Mouse (Mus musculus) spleen, postnatal 10 days (tissue): ENCODE results near the gene Slc9a3.

Experiments
- DNase-seq, 2 experiments: peaks; one replicate each; pipeline ENCODE4 v3.0.0; 2021 to 2022; ENCODE audit warnings: low spot score in 2 of 2

The Slc9a3 gene

DNA sequence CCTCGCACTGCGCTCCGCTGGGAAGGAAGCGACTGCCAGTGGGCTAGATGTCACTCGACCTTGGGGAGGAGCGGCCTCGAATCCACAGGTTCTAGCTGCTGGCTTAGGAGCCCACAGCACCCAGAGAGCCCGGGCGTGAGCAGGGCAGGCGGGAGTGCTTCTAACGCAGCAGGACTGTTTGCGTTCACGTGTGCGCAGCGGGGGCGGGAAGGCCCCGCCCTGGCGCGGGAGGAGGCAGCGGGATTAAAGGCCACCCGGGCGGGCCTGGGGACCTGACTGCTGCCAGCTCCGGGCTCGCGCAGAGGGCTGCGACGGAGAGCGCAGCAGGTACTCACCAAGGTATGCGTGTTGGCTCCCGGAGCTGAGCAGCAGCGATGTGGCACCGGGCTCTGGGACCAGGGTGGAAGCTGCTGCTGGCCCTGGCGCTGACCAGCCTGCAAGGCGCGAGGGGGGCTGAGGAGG, at the start of gene Slc9a3:
Gene Slc9a3 (plus strand): TSS at position 317 of the 462 bp plus-strand sequence.
- no peak for DNase-seq

DNA sequence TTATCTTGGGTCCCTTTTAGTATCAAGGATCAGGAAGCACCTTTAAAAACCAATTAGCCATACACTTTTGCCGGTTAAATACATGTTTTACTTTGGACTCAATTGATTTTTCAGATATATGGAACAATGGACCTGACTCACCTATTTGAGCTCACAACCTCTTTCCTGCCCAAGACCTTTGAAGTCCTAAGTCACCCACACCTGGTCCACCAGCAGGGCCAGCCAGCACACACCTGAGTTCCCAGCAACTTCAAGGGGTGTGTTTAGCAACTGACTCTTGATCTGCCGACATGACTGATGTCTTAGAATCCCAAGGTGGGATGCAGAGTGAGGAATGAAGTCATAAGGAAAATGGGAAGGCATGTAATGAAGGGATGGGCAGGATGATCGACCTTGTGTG, 49.5 kb upstream of the Slc9a3 start:
- no peak for DNase-seq

DNA sequence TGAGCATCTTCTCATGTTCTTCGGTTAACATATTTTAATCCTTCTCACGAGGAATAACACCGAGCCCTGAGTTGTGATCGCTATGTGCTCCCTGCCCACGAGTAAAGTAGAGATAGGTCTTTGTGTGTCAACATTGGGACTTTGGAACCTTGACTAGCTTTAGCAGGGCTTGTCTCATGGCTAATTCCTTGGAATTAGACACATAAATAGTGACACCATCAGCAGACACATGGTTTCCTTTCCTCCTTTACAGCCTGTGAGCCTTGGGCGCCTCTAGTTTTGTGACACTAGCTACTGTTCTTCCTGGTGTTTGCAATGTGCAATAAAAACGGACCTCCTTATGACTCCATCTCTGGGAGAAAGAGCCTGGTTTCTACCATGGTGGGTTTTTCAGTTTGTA, 47.9 kb upstream of the Slc9a3 start:
- DNase-seq = no peak

DNA sequence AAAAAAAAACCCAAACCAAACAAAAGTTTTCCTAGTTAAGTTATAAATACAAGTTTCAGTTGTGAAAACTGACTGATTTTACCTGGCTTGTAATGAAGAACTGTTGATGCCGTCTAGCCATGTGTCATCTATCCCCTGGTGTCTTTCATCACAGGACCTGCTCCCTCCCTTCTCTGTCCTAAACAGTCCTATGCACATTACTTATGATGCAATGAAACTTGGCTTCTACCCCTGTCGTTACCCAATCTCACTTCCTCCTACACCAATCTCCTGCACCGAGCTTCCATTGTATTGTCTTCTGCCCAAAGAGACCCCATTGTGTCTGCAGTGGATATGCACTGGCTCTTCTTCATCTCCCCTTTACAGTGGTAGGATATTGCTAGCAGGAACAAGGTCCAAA, 31.0 kb upstream of the Slc9a3 start:
- no peak for DNase-seq

DNA sequence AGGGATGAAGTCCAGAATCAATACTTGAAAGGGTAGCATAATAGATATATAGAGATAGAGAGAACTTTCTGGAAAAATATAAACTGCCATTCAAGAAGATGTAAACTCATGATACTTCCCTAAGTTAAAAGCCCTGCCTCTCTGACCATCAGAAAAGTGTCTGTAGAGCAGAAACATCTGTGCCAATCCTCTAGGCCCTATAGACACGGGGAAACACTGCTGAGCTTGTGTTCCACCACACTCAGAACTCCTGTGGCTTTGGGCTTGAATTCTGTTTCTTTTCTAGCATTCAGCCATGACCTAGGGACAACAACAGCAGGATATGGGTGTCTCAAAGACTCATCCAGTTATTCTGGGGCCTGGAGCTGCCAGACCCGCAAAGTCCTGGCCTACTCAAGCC, 25.3 kb upstream of the Slc9a3 start:
- no peak for DNase-seq

DNA sequence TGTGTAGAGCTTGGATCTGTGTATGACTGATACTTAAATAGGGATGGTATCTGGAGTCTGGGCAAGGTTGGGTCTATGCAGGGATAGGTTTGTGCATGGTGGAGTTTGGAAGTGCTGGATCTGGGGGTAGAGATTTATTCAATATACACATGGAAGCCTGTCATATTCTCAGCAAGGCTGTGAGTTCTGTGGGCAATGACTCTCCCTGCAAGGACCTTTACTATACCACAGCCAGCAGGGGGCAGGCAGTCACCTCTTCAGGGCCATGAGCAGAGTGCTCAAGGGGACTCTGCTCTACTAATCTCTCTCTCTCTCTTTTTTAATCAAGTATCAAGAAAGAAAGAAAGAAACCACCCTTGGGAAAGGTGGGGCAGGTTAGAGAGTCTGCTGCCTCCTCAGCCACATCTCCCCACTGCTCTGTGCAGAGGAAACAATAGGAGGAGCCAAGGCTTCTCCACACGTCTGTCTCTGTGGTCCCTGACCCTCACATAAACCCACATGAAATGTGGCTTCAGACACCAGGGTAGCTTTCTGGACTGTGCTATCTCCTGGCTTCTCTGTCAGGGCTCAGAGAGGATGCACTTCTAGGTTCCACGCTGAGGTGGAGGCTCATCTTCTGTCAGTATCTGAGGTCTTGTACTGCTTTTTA, 24.4 kb upstream of the Slc9a3 start:
- DNase-seq = peak; percentile 11 to 71

DNA sequence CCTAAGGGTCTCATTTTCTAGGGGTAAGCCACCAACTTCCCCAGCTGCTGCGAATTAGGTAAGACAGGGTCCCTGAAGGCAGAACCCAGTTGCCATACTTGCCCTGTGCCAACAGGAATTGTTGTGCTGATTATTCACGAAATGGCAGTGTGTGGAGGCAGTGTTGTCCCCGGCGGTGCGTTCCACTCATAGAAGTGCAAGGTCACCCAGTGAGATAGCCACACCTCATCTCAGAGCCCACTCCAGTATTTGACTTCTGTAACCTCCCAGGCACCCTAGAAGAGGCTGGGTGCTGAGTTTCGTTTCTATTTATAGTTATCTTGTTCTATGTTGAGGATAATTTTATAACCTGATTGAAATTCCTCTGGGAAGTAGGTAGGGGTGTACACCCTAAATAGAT, 22.3 kb upstream of the Slc9a3 start:
- DNase-seq = no peak

DNA sequence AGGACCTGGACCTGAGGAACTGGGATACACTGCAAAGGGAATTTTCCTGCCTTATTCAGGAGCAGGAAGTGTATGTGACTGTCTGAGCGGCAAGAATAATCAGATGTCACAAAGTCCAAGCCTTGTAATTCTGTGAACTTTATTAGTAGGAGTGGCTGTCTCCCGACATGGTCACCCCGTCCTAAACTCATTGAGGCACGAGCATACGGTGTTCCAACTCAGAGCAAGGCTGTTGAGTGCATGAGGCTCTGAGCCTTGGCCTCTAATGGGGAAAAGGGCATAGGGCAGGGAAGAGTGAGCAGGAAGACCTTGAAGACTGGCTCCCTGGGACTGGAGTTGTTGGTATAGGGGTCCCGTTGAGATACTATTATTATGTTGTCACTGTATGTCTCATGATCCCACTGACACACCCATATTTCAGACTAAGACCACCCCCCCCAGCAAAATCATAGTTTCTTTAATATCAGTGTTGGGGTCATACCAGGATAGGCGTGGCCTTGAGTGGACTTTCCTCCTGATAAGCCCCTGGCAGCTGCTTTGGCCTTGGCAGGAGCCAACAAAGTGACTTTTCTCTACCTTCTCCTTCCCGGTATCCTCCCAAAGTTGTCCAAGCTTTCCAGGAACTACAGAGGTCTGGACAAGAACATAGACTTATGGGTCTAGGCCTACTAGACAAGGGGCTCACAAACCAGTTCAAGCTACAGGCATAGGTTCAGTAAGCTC, 19.0 kb upstream of the Slc9a3 start:
- no peak for DNase-seq

DNA sequence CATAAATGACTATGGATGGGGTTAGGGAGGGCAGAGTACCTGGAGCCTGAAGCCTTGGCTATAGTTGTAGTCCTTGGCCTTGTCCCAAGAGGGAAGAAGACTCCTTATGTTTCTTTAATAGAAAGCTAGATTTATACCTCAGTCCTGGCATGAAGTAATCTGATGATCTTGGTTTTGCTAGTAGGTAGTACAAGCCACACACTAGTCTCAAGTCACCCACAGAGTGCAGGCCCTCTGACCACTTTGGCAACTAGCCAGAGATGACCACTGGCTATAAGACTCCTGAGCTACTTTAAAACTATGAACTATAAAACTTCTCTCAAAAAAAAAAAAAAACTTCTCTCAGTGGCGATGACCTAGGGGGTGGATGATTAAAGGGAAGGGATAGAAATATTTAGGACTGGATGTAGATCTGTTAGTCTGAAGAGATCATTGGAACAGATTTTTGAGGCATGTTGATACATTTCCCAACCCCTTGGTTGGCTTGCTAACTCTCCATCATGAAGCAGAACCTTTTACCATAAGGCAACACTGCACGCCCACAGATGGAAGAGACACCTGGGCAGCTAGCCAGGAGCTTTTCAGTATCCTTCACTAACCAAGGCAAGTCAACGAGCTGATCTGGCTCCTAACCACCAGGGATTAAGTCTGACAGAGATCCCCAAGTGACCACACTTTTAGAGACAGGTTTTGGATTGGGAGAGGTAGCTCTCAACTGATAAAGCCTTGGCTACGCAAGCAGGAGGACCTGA, 18.2 kb upstream of the Slc9a3 start:
- DNase-seq = no peak

DNA sequence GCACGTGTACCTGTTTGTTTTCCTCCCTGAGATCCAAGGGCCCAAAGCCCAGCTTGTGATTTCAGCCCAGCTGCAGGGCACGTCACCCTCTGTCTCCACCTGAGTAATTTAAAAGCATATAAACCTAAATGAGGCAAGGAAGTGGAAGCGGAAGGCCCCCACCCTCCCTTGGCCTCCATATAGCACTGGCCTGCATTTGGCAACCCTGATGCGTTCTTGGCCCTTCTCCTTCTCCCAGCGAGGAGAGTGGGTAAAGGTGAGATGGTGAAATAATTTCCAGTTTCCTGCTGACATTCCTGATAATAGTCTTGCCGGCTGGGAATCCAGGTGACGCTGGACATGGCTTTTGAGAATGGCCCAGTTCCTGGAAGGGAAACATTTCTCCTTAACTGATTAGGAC, 16.8 kb upstream of the Slc9a3 start:
- DNase-seq = no peak

DNA sequence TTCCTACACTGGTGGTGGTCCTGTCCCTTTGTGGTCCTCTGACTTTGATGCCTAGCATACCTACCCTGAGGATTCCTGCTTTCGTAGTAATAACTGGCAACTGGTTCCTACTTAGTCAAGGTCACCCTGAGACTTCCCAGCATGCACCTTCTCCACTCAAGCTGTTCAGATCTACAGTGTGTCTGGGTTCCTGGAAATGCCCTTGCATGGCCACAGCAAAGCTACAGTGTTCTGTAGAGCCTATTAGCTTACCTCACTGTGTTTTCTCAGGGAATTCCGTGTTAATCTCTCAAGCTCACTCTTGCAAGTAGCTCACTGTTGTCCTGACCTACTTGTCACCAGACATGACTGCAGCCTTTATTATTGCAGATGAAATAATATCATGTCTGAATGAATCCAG, 13.8 kb upstream of the Slc9a3 start:
- no peak for DNase-seq

DNA sequence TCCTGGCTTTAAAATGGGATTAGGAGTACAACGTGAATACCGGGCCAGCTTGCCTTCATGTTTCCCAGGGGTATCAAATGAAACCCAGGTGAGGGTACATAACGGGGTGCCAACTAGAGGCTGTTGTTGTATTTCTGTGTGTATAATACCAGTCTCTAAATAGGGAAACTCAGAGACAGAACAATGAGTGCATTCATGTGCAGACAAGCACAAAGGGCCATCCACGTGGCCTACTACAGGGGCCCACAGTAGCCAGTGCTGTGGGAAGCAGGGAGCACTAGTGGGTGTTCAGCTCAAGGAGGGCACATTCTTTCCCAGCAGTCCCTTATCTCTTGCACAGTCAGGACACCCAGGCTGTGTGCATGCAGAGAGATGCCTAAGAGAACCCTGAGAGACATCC, 8.7 kb upstream of the Slc9a3 start:
- no peak for DNase-seq

DNA sequence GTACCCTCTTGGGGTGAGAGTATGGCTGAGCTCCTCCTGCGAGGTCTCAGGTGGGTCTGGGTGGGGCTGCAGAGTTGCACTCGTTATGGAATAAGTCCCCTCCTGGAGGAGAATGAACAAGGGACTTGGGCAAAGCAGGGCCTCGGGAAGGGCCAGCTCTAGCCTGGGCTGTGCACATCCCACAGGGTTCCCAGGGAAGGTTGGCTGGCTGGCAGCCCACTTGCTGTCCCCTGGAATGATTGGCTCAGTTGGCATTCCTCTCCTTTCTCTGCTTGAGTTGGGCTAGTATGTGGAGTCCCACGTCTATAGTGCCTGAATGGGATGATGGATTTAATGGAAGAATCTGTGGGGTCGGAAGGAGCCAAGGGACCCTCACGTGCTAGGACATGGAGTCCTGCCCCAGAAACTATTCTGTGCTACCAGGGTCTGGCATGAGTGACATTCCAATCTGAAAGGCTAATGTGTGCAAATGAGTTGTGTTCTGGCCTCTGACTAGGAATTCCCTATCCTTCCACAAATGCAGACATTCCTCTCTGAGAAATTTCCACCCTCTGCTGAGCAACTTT, 7.5 kb upstream of the Slc9a3 start:
- no peak for DNase-seq

DNA sequence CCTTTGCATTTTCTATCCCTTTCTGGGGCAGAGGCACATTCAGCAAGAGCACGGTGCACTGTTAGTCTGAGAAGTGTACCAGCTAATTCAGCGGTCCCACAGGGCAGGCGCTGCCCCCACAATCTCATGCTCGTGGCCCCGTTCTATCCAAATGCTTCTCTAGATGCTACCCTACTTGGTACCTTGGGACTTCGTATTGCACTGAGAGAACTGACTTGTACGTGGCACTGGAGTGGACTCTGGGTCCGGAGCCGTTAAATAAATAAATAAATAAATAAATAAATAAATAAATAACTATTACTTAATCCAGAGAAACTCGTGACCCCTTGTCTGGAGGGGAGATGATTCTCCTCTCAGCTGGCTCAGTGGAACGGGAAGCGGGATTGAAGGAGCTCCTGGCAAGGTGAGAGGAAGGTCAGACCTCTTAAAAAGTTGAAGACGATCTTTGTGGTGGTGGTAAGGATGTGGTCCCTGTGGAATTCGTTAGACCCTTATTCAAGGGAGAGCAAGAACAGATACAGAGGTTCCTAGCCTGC, 606 bp downstream of the Slc9a3 start:
- DNase-seq = no peak

DNA sequence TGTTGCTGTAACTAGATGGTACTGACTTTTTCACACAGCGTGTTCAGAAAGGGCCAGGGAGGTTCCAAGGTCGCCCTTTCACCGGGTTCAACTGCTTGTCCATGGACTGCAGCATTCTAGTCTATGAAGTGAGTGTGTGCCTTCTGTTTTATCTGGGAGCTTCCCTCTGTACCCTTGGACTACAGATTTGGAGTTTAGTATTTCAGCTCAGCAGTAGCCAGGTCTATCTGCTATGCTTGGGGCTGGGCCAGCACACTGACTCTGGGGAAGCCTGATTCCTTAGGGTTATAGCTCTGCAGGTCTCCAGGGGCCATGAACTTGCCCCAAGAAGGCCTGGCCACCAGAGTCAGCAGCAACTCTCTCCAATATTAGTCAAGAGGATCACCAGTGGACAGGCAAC, 1.4 kb downstream of the Slc9a3 start:
- DNase-seq = no peak

DNA sequence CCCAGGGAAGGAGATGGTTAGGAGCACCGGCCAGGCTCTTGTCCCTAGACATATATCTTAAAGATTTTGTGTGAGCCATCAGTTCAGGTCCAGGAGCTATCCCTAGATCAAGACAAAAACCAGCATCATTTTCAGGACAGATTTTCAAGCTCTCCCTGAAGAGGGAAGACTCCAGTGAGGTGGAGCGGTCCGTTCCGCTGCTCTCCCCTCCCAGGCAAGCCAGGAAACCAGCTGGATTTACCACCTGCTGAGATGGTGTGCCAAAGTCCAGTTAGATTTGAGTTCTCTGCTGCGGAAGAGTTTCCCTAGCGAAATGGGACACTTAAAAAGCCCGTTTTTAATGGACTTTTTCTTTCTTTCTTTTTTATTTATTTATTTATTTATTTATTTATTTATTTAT, 6.3 kb downstream of the Slc9a3 start:
- no peak for DNase-seq

DNA sequence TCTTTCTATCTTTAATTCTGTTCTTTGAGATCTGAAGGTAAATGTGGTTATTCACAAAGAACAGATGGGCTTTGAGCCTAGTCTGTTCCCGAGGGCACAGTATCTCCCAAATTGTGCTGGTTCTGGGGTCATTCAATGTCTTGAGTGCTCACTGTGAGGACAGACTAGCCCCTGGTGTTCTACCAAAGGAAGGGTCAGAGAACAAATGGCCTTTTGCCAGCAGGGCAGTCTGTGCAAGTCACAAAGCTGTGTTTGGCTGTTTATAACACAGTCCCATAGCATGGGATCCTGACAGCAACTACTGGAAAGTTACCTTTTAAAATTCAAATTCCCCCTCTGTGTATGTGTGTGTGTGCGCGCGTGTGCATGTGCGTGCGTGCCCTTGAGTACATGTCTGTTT, 8.7 kb downstream of the Slc9a3 start:
- no peak for DNase-seq

DNA sequence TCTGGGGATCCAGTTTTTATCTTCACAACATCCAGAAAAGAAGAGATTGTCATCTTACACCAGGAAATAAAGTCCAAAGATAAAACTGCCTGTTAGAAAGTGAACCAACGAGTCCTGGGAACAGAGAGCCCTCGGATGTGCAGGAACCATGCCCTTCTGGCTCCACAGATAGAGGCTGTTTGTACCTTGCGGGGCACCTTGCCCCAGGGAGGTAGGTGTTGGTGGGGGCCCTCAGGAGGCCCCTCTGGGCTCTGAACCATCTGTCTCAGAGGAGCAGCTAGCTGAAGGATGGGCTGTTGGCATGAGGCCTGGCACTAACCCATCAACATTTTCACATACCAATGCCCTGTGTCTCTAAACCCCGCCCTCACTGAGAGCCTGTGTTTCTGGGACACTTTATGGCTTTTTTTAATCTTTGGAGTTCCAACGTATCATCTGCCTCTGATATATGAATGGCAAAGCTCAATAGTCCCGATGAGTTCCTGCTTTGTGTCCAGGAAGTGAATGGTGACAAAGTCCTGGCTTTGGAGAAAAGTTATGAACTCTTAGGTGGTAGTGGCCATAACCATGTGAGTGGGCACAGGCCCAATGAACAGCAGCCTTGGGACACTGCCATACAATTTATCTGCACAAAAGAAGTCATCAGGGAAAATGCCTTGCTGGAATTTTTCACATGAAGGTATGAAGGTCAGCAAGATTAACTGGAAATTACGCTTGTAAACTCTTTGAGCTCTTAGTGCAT, 17.8 kb downstream of the Slc9a3 start:
- DNase-seq = no peak

DNA sequence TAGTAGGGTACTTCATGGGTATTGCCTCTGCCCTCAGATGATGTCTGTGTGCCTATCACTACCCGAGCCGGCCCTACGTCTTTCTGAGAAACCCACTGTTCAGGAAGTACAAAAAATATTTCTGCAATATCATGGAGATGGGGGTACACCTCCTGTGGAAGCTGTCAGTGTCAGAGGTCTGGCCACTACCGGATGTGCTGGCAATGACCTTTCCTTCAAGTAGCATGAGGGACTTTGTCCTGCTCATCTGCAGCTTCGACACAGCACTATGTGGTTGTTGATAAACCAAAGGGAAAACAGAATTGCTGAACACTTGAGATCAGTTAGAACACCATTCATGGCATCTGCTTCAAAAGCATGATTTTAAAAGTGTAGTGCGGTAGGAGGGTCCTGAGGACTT, 19.5 kb downstream of the Slc9a3 start:
- no peak for DNase-seq

DNA sequence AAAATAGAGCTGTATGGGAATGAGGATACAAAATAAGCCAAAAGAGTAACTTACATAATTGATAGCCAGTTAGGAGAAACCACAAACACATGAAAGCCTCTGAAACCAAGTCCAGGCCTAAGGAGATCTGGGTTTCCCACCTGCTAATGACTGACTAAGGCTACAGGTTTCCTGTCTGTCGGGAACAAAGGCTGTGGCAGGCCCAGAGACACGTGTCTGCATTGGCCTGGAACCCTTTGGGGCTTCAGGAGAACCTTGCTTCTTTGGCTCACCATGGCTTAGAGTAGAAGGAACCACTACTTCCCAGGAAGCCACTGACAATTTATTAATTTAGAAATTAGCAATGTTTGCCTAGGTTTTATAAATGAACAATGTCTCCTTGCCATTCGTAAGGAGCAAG, 22.0 kb downstream of the Slc9a3 start:
- DNase-seq = no peak

DNA sequence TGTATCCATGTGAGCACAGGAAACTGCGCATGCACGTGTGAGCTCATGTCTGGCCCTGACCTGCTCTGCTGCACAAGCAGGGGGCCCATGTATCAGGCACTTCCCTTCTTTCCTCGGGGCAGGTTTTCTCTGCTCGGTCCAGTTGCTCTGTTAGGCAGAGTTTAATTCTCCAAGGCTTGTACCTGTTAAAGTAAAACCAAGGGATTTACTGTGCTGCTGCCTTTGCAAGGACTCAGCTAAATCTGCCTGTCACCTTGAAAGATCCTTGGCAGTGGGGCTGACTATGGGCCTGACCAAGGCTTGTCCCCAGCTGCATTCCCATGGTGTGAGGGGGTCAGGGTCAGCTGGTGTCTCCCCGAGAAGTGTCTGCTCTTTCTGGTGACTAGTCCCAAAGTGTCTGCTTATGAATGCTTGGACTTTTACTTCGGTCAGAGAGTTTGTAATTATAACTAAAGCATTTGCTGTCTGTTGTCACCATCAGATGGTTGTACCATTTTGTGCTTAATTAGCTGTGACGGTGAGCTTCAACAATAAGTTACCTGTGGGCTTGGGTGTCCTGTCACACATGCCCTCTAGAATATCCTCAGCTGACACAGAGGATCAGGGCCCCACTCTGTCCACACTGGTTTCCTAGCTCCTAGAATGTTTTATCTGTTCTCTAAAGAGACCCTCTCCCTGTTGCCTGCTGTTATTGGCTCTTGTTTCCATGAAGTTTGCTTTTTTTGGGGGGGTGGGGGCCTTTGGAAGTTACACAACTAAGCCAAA, 23.0 kb downstream of the Slc9a3 start:
- no peak for DNase-seq
